Mouse (Mus musculus): ENCODE data around the gene Klk5.

The Klk5 gene

DNA sequence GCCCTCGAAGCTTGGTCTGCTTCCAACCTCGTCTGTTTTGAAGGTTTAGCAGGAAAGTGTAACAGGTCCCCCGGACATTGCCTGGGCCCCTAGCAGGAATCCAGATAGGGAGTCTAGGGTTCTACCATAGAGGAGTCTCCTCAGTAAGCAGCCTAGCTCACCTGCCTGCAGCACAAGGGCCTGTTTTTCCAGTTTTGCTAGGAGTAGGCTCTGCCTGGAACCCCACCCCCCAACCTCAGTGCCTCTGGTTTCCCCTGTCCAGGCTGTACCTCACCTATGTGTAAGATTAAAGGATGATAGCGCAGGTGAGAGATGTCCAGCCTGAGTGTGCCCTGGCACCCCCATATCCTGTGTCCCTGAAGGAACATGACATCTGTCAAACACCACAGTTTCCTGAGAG is 34.7 kb downstream of the Klk5 start:
- in situ Hi-C loops (cut with MseI, MboI), result no loop called here

- in situ Hi-C loops (cut with MseI, MboI), result no loop called here
Observed at GRCm38 (mm10) chr7:43878281-43878680, 36.5 kb downstream of the Klk5 start.

GRCm38 (mm10) chr7:43880912-43881311 is 39.1 kb downstream of the Klk5 start, which contains the start of gene Klk4:
Klk4 (plus strand) TSS chr7:43881160.
- in situ Hi-C loops (cut with MseI, MboI), result loop anchor here in 1 of 2 experiments (10.0 kb wide), 1 partner anchor 196 kb away; no protein-coding TSS in a partner anchor

GRCm38 (mm10) chr7:43882346-43882745 is 40.6 kb downstream of the Klk5 start:
- in situ Hi-C loops (cut with MseI, MboI), result loop anchor here in 1 of 2 experiments (10.0 kb wide), 1 partner anchor 198 kb away; no protein-coding TSS in a partner anchor

DNA sequence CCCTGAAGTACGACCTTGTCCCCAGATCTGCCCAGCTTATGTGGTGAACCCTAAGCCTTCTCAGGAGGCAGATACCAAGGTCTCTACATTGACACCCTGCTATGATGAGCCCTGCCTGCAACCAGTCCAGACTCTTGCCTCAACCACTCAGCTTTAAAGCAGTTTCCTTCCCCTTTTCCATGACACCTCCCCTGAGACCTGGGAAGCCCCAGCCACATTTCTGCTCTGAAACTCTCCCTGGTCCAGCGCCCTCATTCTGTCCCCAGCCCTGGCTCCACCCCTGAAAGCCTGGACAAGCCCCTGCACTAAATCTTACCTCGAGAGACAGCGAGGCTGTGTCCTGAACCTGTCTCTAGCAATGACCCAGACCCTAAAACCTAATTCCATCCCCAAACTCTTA is 41.0 kb downstream of the Klk5 start:
- in situ Hi-C loops (cut with MseI, MboI), result loop anchor here in 1 of 2 experiments (10.0 kb wide), 1 partner anchor 198 kb away; no protein-coding TSS in a partner anchor

- in situ Hi-C loops (cut with MseI, MboI), result loop anchor here in 1 of 2 experiments (10.0 kb wide), 1 partner anchor 199 kb away; no protein-coding TSS in a partner anchor
Observed at GRCm38 (mm10) chr7:43883547-43883946, 41.8 kb downstream of the Klk5 start.

GRCm38 (mm10) chr7:43891365-43891764 is 49.6 kb downstream of the Klk5 start:
- in situ Hi-C loops (cut with MseI, MboI), result loop anchor here in 1 of 2 experiments (10.0 kb wide), 2 partner anchors 107 to 207 kb away; partner anchors contain the start of gene Klk10

DNA sequence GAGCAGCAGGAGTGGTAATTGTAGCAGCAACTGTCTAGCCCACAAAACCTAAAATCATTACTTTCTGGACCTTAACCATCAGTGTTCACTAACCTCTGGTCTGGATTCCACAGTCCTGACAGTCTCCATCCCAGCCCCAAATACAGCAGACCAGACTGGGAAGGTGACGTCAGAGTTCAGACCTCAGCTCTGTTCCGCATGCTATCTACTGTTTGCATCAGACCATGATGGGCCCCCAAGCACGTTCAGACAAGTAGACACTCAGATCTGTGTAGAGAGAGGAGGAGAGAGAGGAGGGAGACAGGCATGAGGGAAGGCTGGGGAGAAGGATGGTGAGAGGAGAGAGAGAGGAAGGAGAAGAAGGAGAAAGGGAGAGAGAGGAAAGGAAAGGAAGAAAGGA is 50.0 kb downstream of the Klk5 start:
- in situ Hi-C loops (cut with MseI, MboI), result loop anchor here in 1 of 2 experiments (10.0 kb wide), 2 partner anchors 107 to 207 kb away; partner anchors contain the start of gene Klk10

- in situ Hi-C loops (cut with MseI, MboI), result loop anchor here in 1 of 2 experiments (10.0 kb wide), 2 partner anchors 110 to 210 kb away; partner anchors contain the start of gene Klk10
Observed at GRCm38 (mm10) chr7:43894836-43895235, 53.1 kb downstream of the Klk5 start.

Measured in mouse trophoblast stem cell (cell line).